Mouse (Mus musculus) embryonic facial prominence, embryonic 12.5 days (tissue): ENCODE measurements around the gene Lemd1. TPM values are rescaled to one million over a fixed set of nuclear protein-coding genes. Genes with fewer than 3 reads are reported as not detected.

Source experiments
- ATAC-seq: fragments of 200-750 bp; cut with Nextera tagmentation; 2 replicates; pipeline ENCODE4 v1.8.0; 2017; ENCODE audit not compliant: insufficient number of reproducible peaks, insufficient read depth, low FRiP score, low TSS enrichment
- H3K27ac ChIP-seq: fragments of 300-500 bp; sonication (generic); 2 replicates; pipeline ENCODE4 v1.5.1; 2016; ENCODE audit warnings: mild to moderate bottlenecking
- H3K27me3 ChIP-seq: fragments of 300-500 bp; sonication (generic); 2 replicates; pipeline ENCODE4 v1.6.1; 2016; ENCODE audit warnings: mild to moderate bottlenecking, moderate library complexity
- H3K36me3 ChIP-seq: fragments of 300-500 bp; sonication (generic); 2 replicates; pipeline ENCODE4 v1.6.1; 2016; ENCODE audit warnings: mild to moderate bottlenecking
- H3K4me1 ChIP-seq: fragments of 300-500 bp; sonication (generic); 2 replicates; pipeline ENCODE4 v1.6.1; 2016
- H3K4me2 ChIP-seq: fragments of 300-500 bp; sonication (generic); replicated peaks from 2 replicates; pipeline ENCODE4 v1.6.1; 2016; ENCODE audit warnings: mild to moderate bottlenecking, moderate library complexity
- H3K4me3 ChIP-seq: fragments of 300-500 bp; sonication (generic); 2 replicates; pipeline ENCODE4 v1.5.1; 2016; ENCODE audit warnings: mild to moderate bottlenecking
- H3K9ac ChIP-seq: fragments of 300-500 bp; sonication (generic); 2 replicates; pipeline ENCODE4 v1.6.1; 2016; ENCODE audit warnings: mild to moderate bottlenecking, moderate library complexity
- H3K9me3 ChIP-seq: fragments of 300-500 bp; sonication (generic); 2 replicates; pipeline ENCODE4 v1.6.1; 2016; ENCODE audit warnings: mild to moderate bottlenecking, moderate library complexity
- WGBS: fragments of 180-500 bp; shearing (Covaris S2); methylation state at CpG from one replicate; pipeline ENCODE4 v1.1.7; 2016; 5-methylcytosine and 5-hydroxymethylcytosine counted together
- polyA plus RNA-seq: library from polyadenylated mRNA; unstranded; fragments of >200 nt; fragmentation: Nextera tagmentation; extraction: Ambion mirVana; gene quantifications from 2 replicates; pipeline ENCODE4 v1.2.1, GENCODE M21; 2016

Gene Lemd1
- polyA plus RNA-seq, 1 experiment from 2014 or later: 2.0 TPM

GRCm38 (mm10) chr1:132231470-132232274, 40.4 kb downstream of the Lemd1 start:
- no peak for ATAC-seq
- H3K27ac ChIP-seq: no peak overlapping the region
- H3K4me3 ChIP-seq: no peak overlapping the region
- no peaks in the 10 kb centered on the region for H3K9me3 ChIP-seq
- no peak overlapping the region for H3K9ac ChIP-seq
- H3K36me3 ChIP-seq: no peaks in the 10 kb centered on the region
- H3K4me2 ChIP-seq: no peak overlapping the region
- H3K4me1 ChIP-seq: no peaks in the 10 kb centered on the region
- 0 out of 2 replicates have a peak, but pooled peaks cover 3% of the 10 kb centered on the region for H3K27me3 ChIP-seq
- 40% methylated on average over 7 of the region's 7 CpGs for WGBS

GRCm38 (mm10) chr1:132233566-132233965, 42.3 kb downstream of the Lemd1 start:
- H3K27ac ChIP-seq: no peak overlapping the region
- H3K36me3 ChIP-seq: no peaks in the 10 kb centered on the region
- H3K4me1 ChIP-seq: no peaks in the 10 kb centered on the region
- H3K4me2 ChIP-seq: no peak overlapping the region
- 18% methylated on average over 12 of the region's 12 CpGs for WGBS
- H3K9ac ChIP-seq: no peak overlapping the region
- no peak for ATAC-seq
- H3K27me3 ChIP-seq: 0 out of 2 replicates have a peak, but pooled peaks cover 7% of the 10 kb centered on the region
- H3K9me3 ChIP-seq: no peaks in the 10 kb centered on the region
- H3K4me3 ChIP-seq: no peak overlapping the region

- no peak overlapping the region for H3K9ac ChIP-seq
- H3K36me3 ChIP-seq: no peaks in the 10 kb centered on the region
- no peaks in the 10 kb centered on the region for H3K4me1 ChIP-seq
- H3K4me2 ChIP-seq: no peak overlapping the region
- 72% methylated on average over 9 of the region's 9 CpGs for WGBS
- 0 out of 2 replicates have a peak, but pooled peaks cover 7% of the 10 kb centered on the region for H3K27me3 ChIP-seq
- H3K4me3 ChIP-seq: no peak overlapping the region
- H3K27ac ChIP-seq: no peak overlapping the region
- no peaks in the 10 kb centered on the region for H3K9me3 ChIP-seq
- no peak for ATAC-seq
These were observed 43.6 kb downstream of the Lemd1 start for GRCm38 (mm10) chr1:132234757-132235273.

GRCm38 (mm10) chr1:132237585-132238159, 46.4 kb downstream of the Lemd1 start:
- H3K36me3 ChIP-seq: no peaks in the 10 kb centered on the region
- H3K4me1 ChIP-seq: no peaks in the 10 kb centered on the region
- no peak overlapping the region for H3K4me3 ChIP-seq
- H3K9ac ChIP-seq: no peak overlapping the region
- H3K27ac ChIP-seq: no peak overlapping the region
- no peak for ATAC-seq
- H3K9me3 ChIP-seq: no peaks in the 10 kb centered on the region
- WGBS: 21% methylated on average over 6 of the region's 6 CpGs
- H3K27me3 ChIP-seq: 0 out of 2 replicates have a peak, but pooled peaks cover 7% of the 10 kb centered on the region
- no peak overlapping the region for H3K4me2 ChIP-seq

GRCm38 (mm10) chr1:132245010-132245409, 53.8 kb downstream of the Lemd1 start:
- Histone ChIP-seq H3K27me3 (no peaks in the 10 kb centered on the region), H3K9me3 (no peaks in the 10 kb centered on the region), H3K4me3 (no peak overlapping the region), H3K9ac (no peak overlapping the region), H3K4me2 (no peak overlapping the region), H3K36me3 (no peaks in the 10 kb centered on the region), H3K4me1 (no peaks in the 10 kb centered on the region), H3K27ac (no peak overlapping the region)
- 72% methylated on average over 5 of the region's 5 CpGs for WGBS
- ATAC-seq: no peak

- H3K4me3 ChIP-seq: no peak overlapping the region
- H3K9ac ChIP-seq: no peak overlapping the region
- H3K27me3 ChIP-seq: no peaks in the 10 kb centered on the region
- H3K36me3 ChIP-seq: no peaks in the 10 kb centered on the region
- H3K4me1 ChIP-seq: no peaks in the 10 kb centered on the region
- no peak overlapping the region for H3K4me2 ChIP-seq
- WGBS: 62% methylated on average over 6 of the region's 6 CpGs
- H3K27ac ChIP-seq: no peak overlapping the region
- ATAC-seq: no peak
- H3K9me3 ChIP-seq: no peaks in the 10 kb centered on the region
These were observed 54.9 kb downstream of the Lemd1 start for GRCm38 (mm10) chr1:132246137-132246536.

GRCm38 (mm10) chr1:132246641-132247040, 55.4 kb downstream of the Lemd1 start:
- H3K36me3 ChIP-seq: no peaks in the 10 kb centered on the region
- H3K27ac ChIP-seq: no peak overlapping the region
- no peaks in the 10 kb centered on the region for H3K9me3 ChIP-seq
- no peaks in the 10 kb centered on the region for H3K4me1 ChIP-seq
- no peak for ATAC-seq
- no peak overlapping the region for H3K9ac ChIP-seq
- no peaks in the 10 kb centered on the region for H3K27me3 ChIP-seq
- H3K4me2 ChIP-seq: no peak overlapping the region
- H3K4me3 ChIP-seq: no peak overlapping the region
- WGBS: 89% methylated on average over 4 of the region's 4 CpGs

- H3K4me1 ChIP-seq: no peaks in the 10 kb centered on the region
- no peak overlapping the region for H3K9ac ChIP-seq
- 85% methylated on average over 6 of the region's 6 CpGs for WGBS
- H3K36me3 ChIP-seq: no peaks in the 10 kb centered on the region
- no peak overlapping the region for H3K4me2 ChIP-seq
- no peak for ATAC-seq
- no peaks in the 10 kb centered on the region for H3K27me3 ChIP-seq
- no peak overlapping the region for H3K4me3 ChIP-seq
- no peak overlapping the region for H3K27ac ChIP-seq
- H3K9me3 ChIP-seq: no peaks in the 10 kb centered on the region
These were observed 63.2 kb downstream of the Lemd1 start for GRCm38 (mm10) chr1:132254467-132254866.

- no peaks in the 10 kb centered on the region for H3K4me1 ChIP-seq
- H3K36me3 ChIP-seq: no peaks in the 10 kb centered on the region
- no peak overlapping the region for H3K4me2 ChIP-seq
- H3K9ac ChIP-seq: no peak overlapping the region
- no peak for ATAC-seq
- H3K4me3 ChIP-seq: no peak overlapping the region
- H3K9me3 ChIP-seq: no peaks in the 10 kb centered on the region
- H3K27me3 ChIP-seq: no peaks in the 10 kb centered on the region
- H3K27ac ChIP-seq: no peak overlapping the region
- WGBS: 83% methylated on average over 1 of the region's 1 CpGs
These were observed 69.1 kb downstream of the Lemd1 start for GRCm38 (mm10) chr1:132260331-132260730.

- Histone ChIP-seq H3K27ac (no peak overlapping the region), H3K9ac (no peak overlapping the region), H3K4me2 (no peak overlapping the region), H3K9me3 (no peaks in the 10 kb centered on the region), H3K36me3 (no peaks in the 10 kb centered on the region), H3K4me1 (no peaks in the 10 kb centered on the region), H3K4me3 (no peak overlapping the region), H3K27me3 (no peaks in the 10 kb centered on the region)
- 68% methylated on average over 5 of the region's 5 CpGs for WGBS
- ATAC-seq: no peak
These were observed 69.8 kb downstream of the Lemd1 start for GRCm38 (mm10) chr1:132261058-132261457.

- 84% methylated on average over 4 of the region's 4 CpGs for WGBS
- Histone ChIP-seq H3K27ac (no peak overlapping the region), H3K9me3 (no peaks in the 10 kb centered on the region), H3K4me1 (peaks cover 17% of the 10 kb centered on the region), H3K27me3 (no peaks in the 10 kb centered on the region), H3K9ac (no peak overlapping the region), H3K4me3 (no peak overlapping the region), H3K4me2 (no peak overlapping the region), H3K36me3 (no peaks in the 10 kb centered on the region)
- ATAC-seq: no peak
These were observed 72.4 kb downstream of the Lemd1 start for GRCm38 (mm10) chr1:132263618-132264017.

- Histone ChIP-seq H3K4me3 (no peak overlapping the region), H3K4me1 (peaks cover 23% of the 10 kb centered on the region), H3K27ac (no peak overlapping the region), H3K4me2 (no peak overlapping the region), H3K36me3 (no peaks in the 10 kb centered on the region), H3K9me3 (no peaks in the 10 kb centered on the region), H3K27me3 (no peaks in the 10 kb centered on the region), H3K9ac (no peak overlapping the region)
- no peak for ATAC-seq
- 64% methylated on average over 7 of the region's 7 CpGs for WGBS
These were observed 73.3 kb downstream of the Lemd1 start for GRCm38 (mm10) chr1:132264577-132264976.
